Mouse (Mus musculus) thymus, postnatal 0 days (tissue): Measurements from ENCODE around the gene Fam241a. TPM values are rescaled to one million over a fixed set of nuclear protein-coding genes. Genes with fewer than 3 reads are reported as not detected.
A peak's percentile ranks its signal among the peaks of the same experiment; 100 is the strongest.

Experiments used
- DNase-seq: peaks from one replicate; pipeline ENCODE4 v3.0.0-alpha.2; 2015; ENCODE audit warnings: low spot score
- polyA plus RNA-seq: library from polyadenylated mRNA; unstranded; fragments of >200 nt; fragmentation: Nextera tagmentation; extraction: Ambion mirVana; gene quantifications from 2 replicates; pipeline ENCODE4 v1.2.1, GENCODE M21; 2015

The Fam241a gene
- polyA plus RNA-seq: 18.6 and 21.8 TPM in 2 replicates

- peak; percentile 90 for DNase-seq
These were observed at the start of gene Fam241a for GRCm38 (mm10) chr3:127895792-127896541. Gene Fam241a (minus strand): TSS chr3:127896324.

- DNase-seq: no peak
These were observed 36.3 kb upstream of the Fam241a start for GRCm38 (mm10) chr3:127932453-127932852.

- no peak for DNase-seq
These were observed 34.3 kb upstream of the Fam241a start for GRCm38 (mm10) chr3:127930326-127931012.

GRCm38 (mm10) chr3:127929921-127930320 is 33.8 kb upstream of the Fam241a start:
- no peak for DNase-seq

- DNase-seq: peak; percentile 23
These were observed 30.6 kb upstream of the Fam241a start for GRCm38 (mm10) chr3:127926635-127927183.

- peak; percentile 60 for DNase-seq
These were observed 28.3 kb upstream of the Fam241a start for GRCm38 (mm10) chr3:127924464-127924863.

- DNase-seq: no peak
These were observed 27.1 kb upstream of the Fam241a start for GRCm38 (mm10) chr3:127923183-127923582.

- peak; percentile 56 for DNase-seq
These were observed 26.0 kb upstream of the Fam241a start for GRCm38 (mm10) chr3:127922125-127922524.

- peak; percentile 24 for DNase-seq
These were observed 22.0 kb upstream of the Fam241a start for GRCm38 (mm10) chr3:127917999-127918661.

- DNase-seq: no peak
These were observed 21.4 kb upstream of the Fam241a start for GRCm38 (mm10) chr3:127917549-127917948.

- DNase-seq: no peak
These were observed 19.7 kb upstream of the Fam241a start for GRCm38 (mm10) chr3:127915656-127916334.

- no peak for DNase-seq
These were observed 18.0 kb upstream of the Fam241a start for GRCm38 (mm10) chr3:127913885-127914709.

- no peak for DNase-seq
These were observed 13.8 kb upstream of the Fam241a start for GRCm38 (mm10) chr3:127909941-127910340.

GRCm38 (mm10) chr3:127894981-127895779 is 944 bp downstream of the Fam241a start:
- no peak for DNase-seq

- no peak for DNase-seq
These were observed 2.2 kb downstream of the Fam241a start for GRCm38 (mm10) chr3:127893902-127894301.

GRCm38 (mm10) chr3:127891906-127892305 is 4.2 kb downstream of the Fam241a start:
- DNase-seq: peak; percentile 46

- no peak for DNase-seq
These were observed 6.1 kb downstream of the Fam241a start for GRCm38 (mm10) chr3:127890008-127890407.

GRCm38 (mm10) chr3:127889570-127889969 is 6.6 kb downstream of the Fam241a start:
- no peak for DNase-seq

- DNase-seq: no peak
These were observed 14.4 kb downstream of the Fam241a start for GRCm38 (mm10) chr3:127881684-127882083.
